Mouse (Mus musculus): ENCODE data around the gene Cpa1.

The Cpa1 gene

GRCm38 (mm10) chr6:30652425-30653188, 13.6 kb downstream of the Cpa1 start:
- Histone ChIP-seq H3K27me3 (ENCODE audit: insufficient read depth, low read length) (no peaks in the 10 kb centered on the region), H3K4me3 (replicated peaks; ENCODE audit: low read length) (no peak overlapping the region), H3K4me1 (replicated peaks; ENCODE audit: low read depth, low read length) (no peaks in the 10 kb centered on the region), H3K9me3 (ENCODE audit: low read length) (no peaks in the 10 kb centered on the region), H3K36me3 (ENCODE audit: insufficient read depth, low read length) (peaks cover 8% of the 10 kb centered on the region; the same call in 1 of the 2 replicates)
- TF ChIP-seq POU5F1 (IDR thresholded peaks at IDR 0.05; ENCODE audit: borderline replicate concordance, low read length): no peak
- TF ChIP-seq CTCF (conservative IDR thresholded peaks at IDR 0.05; ENCODE audit: low read length): no peak
- TF ChIP-seq NANOG (IDR thresholded peaks at IDR 0.05; ENCODE audit: borderline replicate concordance, low read length): no peak

- no peaks in the 10 kb centered on the region for H3K9me3 ChIP-seq (ENCODE audit: low read length)
- H3K4me3 ChIP-seq (replicated peaks; ENCODE audit: low read length): no peak overlapping the region
- H3K4me1 ChIP-seq (replicated peaks; ENCODE audit: low read depth, low read length): no peaks in the 10 kb centered on the region
- peaks cover 10% of the 10 kb centered on the region; the same call in 1 of the 2 replicates for H3K36me3 ChIP-seq (ENCODE audit: insufficient read depth, low read length)
- TF ChIP-seq NANOG (IDR thresholded peaks at IDR 0.05; ENCODE audit: borderline replicate concordance, low read length) (no peak), POU5F1 (IDR thresholded peaks at IDR 0.05; ENCODE audit: borderline replicate concordance, low read length) (no peak), CTCF (conservative IDR thresholded peaks at IDR 0.05; ENCODE audit: low read length) (no peak)
- no peaks in the 10 kb centered on the region for H3K27me3 ChIP-seq (ENCODE audit: insufficient read depth, low read length)
These were observed 14.5 kb downstream of the Cpa1 start for GRCm38 (mm10) chr6:30653518-30653917.

- TF ChIP-seq NANOG (IDR thresholded peaks at IDR 0.05; ENCODE audit: borderline replicate concordance, low read length) (no peak), CTCF (conservative IDR thresholded peaks at IDR 0.05; ENCODE audit: low read length) (no peak), POU5F1 (IDR thresholded peaks at IDR 0.05; ENCODE audit: borderline replicate concordance, low read length) (no peak)
- H3K27me3 ChIP-seq (ENCODE audit: insufficient read depth, low read length): no peaks in the 10 kb centered on the region
- H3K36me3 ChIP-seq (ENCODE audit: insufficient read depth, low read length): peaks cover 13% of the 10 kb centered on the region; the same call in 1 of the 2 replicates
- no peaks in the 10 kb centered on the region for H3K4me1 ChIP-seq (replicated peaks; ENCODE audit: low read depth, low read length)
- H3K4me3 ChIP-seq (replicated peaks; ENCODE audit: low read length): no peak overlapping the region
- H3K9me3 ChIP-seq (ENCODE audit: low read length): no peaks in the 10 kb centered on the region
These were observed 15.4 kb downstream of the Cpa1 start for GRCm38 (mm10) chr6:30654402-30654859.

- no peak overlapping the region for H3K4me3 ChIP-seq (replicated peaks; ENCODE audit: low read length)
- TF ChIP-seq CTCF (conservative IDR thresholded peaks at IDR 0.05; ENCODE audit: low read length): no peak
- TF ChIP-seq NANOG (IDR thresholded peaks at IDR 0.05; ENCODE audit: borderline replicate concordance, low read length): no peak
- TF ChIP-seq POU5F1 (IDR thresholded peaks at IDR 0.05; ENCODE audit: borderline replicate concordance, low read length): no peak
- H3K4me1 ChIP-seq (replicated peaks; ENCODE audit: low read depth, low read length): no peaks in the 10 kb centered on the region
- no peaks in the 10 kb centered on the region for H3K27me3 ChIP-seq (ENCODE audit: insufficient read depth, low read length)
- peaks cover 13% of the 10 kb centered on the region; the same call in 1 of the 2 replicates for H3K36me3 ChIP-seq (ENCODE audit: insufficient read depth, low read length)
- H3K9me3 ChIP-seq (ENCODE audit: low read length): no peaks in the 10 kb centered on the region
These were observed 15.9 kb downstream of the Cpa1 start for GRCm38 (mm10) chr6:30654932-30655331.

- Histone ChIP-seq H3K4me1 (replicated peaks; ENCODE audit: low read depth, low read length) (no peaks in the 10 kb centered on the region), H3K9me3 (ENCODE audit: low read length) (no peaks in the 10 kb centered on the region), H3K36me3 (ENCODE audit: insufficient read depth, low read length) (peaks cover 13% of the 10 kb centered on the region; the same call in 1 of the 2 replicates), H3K27me3 (ENCODE audit: insufficient read depth, low read length) (no peaks in the 10 kb centered on the region), H3K4me3 (replicated peaks; ENCODE audit: low read length) (no peak overlapping the region)
- TF ChIP-seq CTCF (conservative IDR thresholded peaks at IDR 0.05; ENCODE audit: low read length) (no peak), POU5F1 (IDR thresholded peaks at IDR 0.05; ENCODE audit: borderline replicate concordance, low read length) (no peak), NANOG (IDR thresholded peaks at IDR 0.05; ENCODE audit: borderline replicate concordance, low read length) (no peak)
These were observed 18.3 kb downstream of the Cpa1 start for GRCm38 (mm10) chr6:30657279-30657678.

- TF ChIP-seq NANOG (IDR thresholded peaks at IDR 0.05; ENCODE audit: borderline replicate concordance, low read length) (no peak), POU5F1 (IDR thresholded peaks at IDR 0.05; ENCODE audit: borderline replicate concordance, low read length) (no peak), CTCF (conservative IDR thresholded peaks at IDR 0.05; ENCODE audit: low read length) (no peak)
- Histone ChIP-seq H3K9me3 (ENCODE audit: low read length) (no peaks in the 10 kb centered on the region), H3K27me3 (ENCODE audit: insufficient read depth, low read length) (no peaks in the 10 kb centered on the region), H3K4me1 (replicated peaks; ENCODE audit: low read depth, low read length) (no peaks in the 10 kb centered on the region), H3K4me3 (replicated peaks; ENCODE audit: low read length) (no peak overlapping the region), H3K36me3 (ENCODE audit: insufficient read depth, low read length) (peaks cover 13% of the 10 kb centered on the region; the same call in 1 of the 2 replicates)
These were observed 19.6 kb downstream of the Cpa1 start for GRCm38 (mm10) chr6:30658619-30659018.

GRCm38 (mm10) chr6:30664776-30665175, 25.8 kb downstream of the Cpa1 start:
- Histone ChIP-seq H3K4me3 (replicated peaks; ENCODE audit: low read length) (no peak overlapping the region), H3K36me3 (ENCODE audit: insufficient read depth, low read length) (no peaks in the 10 kb centered on the region), H3K4me1 (replicated peaks; ENCODE audit: low read depth, low read length) (no peaks in the 10 kb centered on the region), H3K9me3 (ENCODE audit: low read length) (no peaks in the 10 kb centered on the region), H3K27me3 (ENCODE audit: insufficient read depth, low read length) (no peaks in the 10 kb centered on the region)
- TF ChIP-seq CTCF (conservative IDR thresholded peaks at IDR 0.05; ENCODE audit: low read length) (no peak), POU5F1 (IDR thresholded peaks at IDR 0.05; ENCODE audit: borderline replicate concordance, low read length) (no peak), NANOG (IDR thresholded peaks at IDR 0.05; ENCODE audit: borderline replicate concordance, low read length) (no peak)

GRCm38 (mm10) chr6:30665296-30665695, 26.3 kb downstream of the Cpa1 start:
- Histone ChIP-seq H3K36me3 (ENCODE audit: insufficient read depth, low read length) (no peaks in the 10 kb centered on the region), H3K9me3 (ENCODE audit: low read length) (no peaks in the 10 kb centered on the region), H3K27me3 (ENCODE audit: insufficient read depth, low read length) (no peaks in the 10 kb centered on the region), H3K4me1 (replicated peaks; ENCODE audit: low read depth, low read length) (no peaks in the 10 kb centered on the region), H3K4me3 (replicated peaks; ENCODE audit: low read length) (no peak overlapping the region)
- TF ChIP-seq POU5F1 (IDR thresholded peaks at IDR 0.05; ENCODE audit: borderline replicate concordance, low read length) (no peak), NANOG (IDR thresholded peaks at IDR 0.05; ENCODE audit: borderline replicate concordance, low read length) (no peak), CTCF (conservative IDR thresholded peaks at IDR 0.05; ENCODE audit: low read length) (no peak)

Measured in E14TG2a.4 (cell line).